Mouse (Mus musculus) lung, embryonic 14.5 days (tissue): Measurements from ENCODE around the gene Ifit2. TPM values are rescaled to one million over a fixed set of nuclear protein-coding genes. Genes with fewer than 3 reads are reported as not detected.

Experiments used
- ATAC-seq: fragments of 200-750 bp; cut with Nextera tagmentation; 2 replicates; pipeline ENCODE4 v1.8.0; 2017; ENCODE audit warnings: mild to moderate bottlenecking, moderate TSS enrichment, moderate library complexity; ENCODE audit not compliant: insufficient read depth
- DNase-seq: peaks from one replicate; pipeline ENCODE4 v3.0.0-alpha.2; 2015
- H3K27ac ChIP-seq: fragments of 300-500 bp; sonication (generic); 2 replicates; pipeline ENCODE4 v1.5.1; 2014; ENCODE audit warnings: low read depth, mild to moderate bottlenecking, moderate library complexity
- H3K27me3 ChIP-seq: fragments of 300-500 bp; sonication (generic); 2 replicates; pipeline ENCODE4 v1.6.1; 2014; ENCODE audit warnings: low read length, control low read depth; ENCODE audit not compliant: insufficient read depth
- H3K36me3 ChIP-seq: fragments of 300-500 bp; sonication (generic); 2 replicates; pipeline ENCODE4 v1.6.1; 2014; ENCODE audit warnings: control low read depth; ENCODE audit not compliant: insufficient read depth
- H3K4me1 ChIP-seq: fragments of 300-500 bp; sonication (generic); 2 replicates; pipeline ENCODE4 v1.6.1; 2014; ENCODE audit warnings: antibody characterized with exemption, control low read depth; ENCODE audit not compliant: insufficient read depth
- H3K4me2 ChIP-seq: fragments of 300-500 bp; sonication (generic); 2 replicates; pipeline ENCODE4 v1.6.1; 2014; ENCODE audit warnings: mild to moderate bottlenecking
- H3K4me3 ChIP-seq: fragments of 300-500 bp; sonication (generic); 2 replicates; pipeline ENCODE4 v1.5.1; 2014; ENCODE audit warnings: low read depth, low read length
- H3K9ac ChIP-seq: fragments of 300-500 bp; sonication (generic); 2 replicates; pipeline ENCODE4 v1.6.1; 2014
- H3K9me3 ChIP-seq: fragments of 300-500 bp; sonication (generic); 2 replicates; pipeline ENCODE4 v1.6.1; 2016; ENCODE audit warnings: low read depth, low read length, control low read depth
- CTCF ChIP-seq: IDR thresholded peaks from 2 replicates; pipeline ENCODE4 v1.5.1; 2016; ENCODE audit warnings: antibody characterized with exemption, low read depth
- WGBS: fragments of 180-500 bp; shearing (Covaris S2); extraction: QIAGEN DNeasy Blood & Tissue Kit; methylation state at CpG from one replicate; pipeline ENCODE4 v1.1.7; 2014; 5-methylcytosine and 5-hydroxymethylcytosine counted together
- polyA plus RNA-seq: library from polyadenylated mRNA; unstranded; fragments of >200 nt; fragmentation: Nextera tagmentation; extraction: Ambion mirVana; gene quantifications from 2 replicates; pipeline ENCODE4 v1.2.1, GENCODE M21; 2014

The Ifit2 gene
- polyA plus RNA-seq, 1 experiment from 2014 or later: 15.5 TPM

DNA sequence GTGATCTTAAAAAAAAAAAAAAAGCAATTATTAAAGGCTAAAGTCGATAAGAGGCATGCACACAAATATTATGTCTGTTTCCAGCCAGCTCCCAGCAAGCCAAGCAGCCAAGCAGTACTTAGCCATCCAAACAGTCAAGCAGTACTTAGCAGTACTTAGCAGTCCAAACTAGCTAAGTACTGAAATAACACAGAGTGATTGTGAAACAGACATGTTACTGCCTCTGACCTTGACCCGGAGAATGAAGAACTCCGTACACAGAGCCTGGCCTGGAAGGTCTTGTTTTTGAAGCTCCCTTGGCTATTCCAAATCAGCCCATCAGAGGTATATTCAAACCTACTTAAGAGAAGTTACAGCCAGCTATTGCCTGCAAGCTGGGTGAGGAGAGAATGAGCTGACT, 33.3 kb upstream of the Ifit2 start:
- Histone ChIP-seq H3K4me3 (no peak overlapping the region), H3K4me2 (no peak overlapping the region), H3K27ac (no peak overlapping the region), H3K27me3 (no peaks in the 10 kb centered on the region), H3K9me3 (no peaks in the 10 kb centered on the region), H3K36me3 (peaks cover 8% of the 10 kb centered on the region; the same call in 1 of the 2 replicates), H3K9ac (no peak overlapping the region), H3K4me1 (no peaks in the 10 kb centered on the region)
- no peak for ATAC-seq
- DNase-seq: no peak
- 82% methylated on average over 3 of the region's 3 CpGs for WGBS
- TF ChIP-seq CTCF: no peak

GRCm38 (mm10) chr19:34517812-34518594, 32.5 kb upstream of the Ifit2 start:
- TF ChIP-seq CTCF: no peak
- Histone ChIP-seq H3K36me3 (peaks cover 8% of the 10 kb centered on the region; the same call in 1 of the 2 replicates), H3K27me3 (no peaks in the 10 kb centered on the region), H3K9me3 (no peaks in the 10 kb centered on the region), H3K9ac (no peak overlapping the region), H3K4me3 (no peak overlapping the region), H3K4me1 (no peaks in the 10 kb centered on the region), H3K27ac (no peak overlapping the region), H3K4me2 (no peak overlapping the region)
- ATAC-seq: no peak
- DNase-seq: no peak
- WGBS: 86% methylated on average over 13 of the region's 13 CpGs

DNA sequence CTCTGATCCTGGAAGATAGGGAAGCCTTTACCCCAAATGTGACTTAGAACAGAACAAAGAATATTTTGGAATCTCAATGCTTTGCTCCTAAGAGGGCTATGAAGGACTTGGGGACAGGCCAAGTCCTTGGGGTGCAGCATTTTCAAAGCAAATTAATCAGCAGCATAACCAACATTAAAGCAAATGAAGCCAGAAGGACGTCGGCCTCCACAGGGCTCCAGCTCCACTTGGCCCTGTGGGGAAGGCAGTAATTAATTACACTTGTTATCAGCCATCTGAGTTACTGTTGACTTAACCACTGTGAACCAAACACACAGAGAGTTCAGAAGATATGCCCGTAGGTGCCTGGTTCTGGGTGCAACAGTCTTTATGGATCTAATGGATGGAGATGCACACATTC, 31.7 kb upstream of the Ifit2 start:
- Histone ChIP-seq H3K27me3 (no peaks in the 10 kb centered on the region), H3K27ac (no peak overlapping the region), H3K4me3 (no peak overlapping the region), H3K36me3 (peaks cover 8% of the 10 kb centered on the region; the same call in 1 of the 2 replicates), H3K9ac (no peak overlapping the region), H3K4me2 (no peak overlapping the region), H3K9me3 (no peaks in the 10 kb centered on the region), H3K4me1 (no peaks in the 10 kb centered on the region)
- TF ChIP-seq CTCF: no peak
- WGBS: 19% methylated on average over 3 of the region's 3 CpGs
- DNase-seq: no peak
- ATAC-seq: no peak

DNA sequence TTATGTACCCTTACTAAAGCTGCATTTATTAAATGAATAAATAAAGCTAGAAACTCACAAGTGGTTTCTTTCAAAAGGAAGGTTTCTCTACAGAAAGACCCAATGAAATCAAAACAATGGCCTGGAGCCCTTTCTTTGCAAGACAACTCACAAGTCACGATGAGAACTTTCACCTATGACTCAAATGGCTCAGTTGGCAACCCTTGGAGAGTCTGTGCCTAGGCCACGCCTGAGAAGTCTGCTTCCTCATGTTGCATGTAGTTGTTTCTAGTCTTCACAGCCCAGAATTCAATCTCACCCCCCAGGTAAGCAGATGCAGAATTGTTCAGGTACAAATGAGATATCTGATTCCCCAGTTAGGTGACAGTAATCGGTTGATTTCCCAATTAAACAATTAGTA, 30.8 kb upstream of the Ifit2 start:
- Histone ChIP-seq H3K9me3 (no peaks in the 10 kb centered on the region), H3K4me1 (no peaks in the 10 kb centered on the region), H3K4me2 (no peak overlapping the region), H3K9ac (no peak overlapping the region), H3K27me3 (no peaks in the 10 kb centered on the region), H3K4me3 (no peak overlapping the region), H3K27ac (no peak overlapping the region), H3K36me3 (peaks cover 8% of the 10 kb centered on the region; the same call in 1 of the 2 replicates)
- TF ChIP-seq CTCF: no peak
- DNase-seq: no peak
- ATAC-seq: no peak
- WGBS: 84% methylated on average over 3 of the region's 3 CpGs

- DNase-seq: no peak
- H3K27me3 ChIP-seq: no peaks in the 10 kb centered on the region
- no peak overlapping the region for H3K4me3 ChIP-seq
- H3K36me3 ChIP-seq: peaks cover 8% of the 10 kb centered on the region; the same call in 1 of the 2 replicates
- no peak overlapping the region for H3K4me2 ChIP-seq
- no peak overlapping the region for H3K27ac ChIP-seq
- H3K4me1 ChIP-seq: no peaks in the 10 kb centered on the region
- no peak for ATAC-seq
- TF ChIP-seq CTCF: no peak
- no peak overlapping the region for H3K9ac ChIP-seq
- 76% methylated on average over 4 of the region's 4 CpGs for WGBS
- H3K9me3 ChIP-seq: no peaks in the 10 kb centered on the region
Measured at GRCm38 (mm10) chr19:34520051-34520450, 30.4 kb upstream of the Ifit2 start.

GRCm38 (mm10) chr19:34521361-34521760, 29.1 kb upstream of the Ifit2 start:
- H3K9me3 ChIP-seq: no peaks in the 10 kb centered on the region
- ATAC-seq (no peak), DNase-seq (no peak)
- H3K36me3 ChIP-seq: 0 out of 2 replicates have a peak, but pooled peaks cover 4% of the 10 kb centered on the region
- H3K27me3 ChIP-seq: no peaks in the 10 kb centered on the region
- no peak overlapping the region for H3K9ac ChIP-seq
- H3K4me3 ChIP-seq: no peak overlapping the region
- peaks cover 4% of the 10 kb centered on the region; the same call in 1 of the 2 replicates for H3K4me1 ChIP-seq
- TF ChIP-seq CTCF: no peak
- 63% methylated on average over 2 of the region's 2 CpGs for WGBS
- H3K4me2 ChIP-seq: no peak overlapping the region
- no peak overlapping the region for H3K27ac ChIP-seq

DNA sequence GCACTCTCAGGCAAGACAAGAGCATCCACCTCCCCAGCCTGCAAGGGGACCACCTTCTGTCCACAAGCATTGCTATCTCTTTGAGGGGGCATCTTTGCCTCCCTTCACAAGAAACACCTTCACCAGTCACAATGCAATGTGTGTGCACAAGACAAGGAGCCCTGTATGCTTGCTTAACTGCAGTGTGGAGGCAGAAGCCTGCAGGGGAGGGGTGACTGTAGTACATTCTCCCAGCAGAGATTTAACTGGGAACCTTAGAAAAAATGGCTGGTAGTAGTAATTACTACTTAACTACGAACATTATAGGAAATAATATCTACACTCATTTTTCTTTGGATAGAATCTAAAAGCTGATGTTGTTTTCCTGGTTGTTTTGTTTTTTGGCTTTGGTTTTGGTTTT, 28.5 kb upstream of the Ifit2 start:
- Histone ChIP-seq H3K4me1 (peaks cover 4% of the 10 kb centered on the region; the same call in 1 of the 2 replicates), H3K9ac (no peak overlapping the region), H3K36me3 (0 out of 2 replicates have a peak, but pooled peaks cover 4% of the 10 kb centered on the region), H3K4me3 (no peak overlapping the region), H3K27me3 (no peaks in the 10 kb centered on the region), H3K4me2 (no peak overlapping the region), H3K27ac (no peak overlapping the region), H3K9me3 (no peaks in the 10 kb centered on the region)
- ATAC-seq (no peak), DNase-seq (no peak)
- WGBS: 86% methylated on average over 1 of the region's 1 CpGs
- TF ChIP-seq CTCF: no peak
